Comparison of ENCODE assay signal across 15 mouse cellular contexts in genomic region chr6:78757619-78758018, GRCm38 (mm10).
DNase-seq lines count a peak whose midpoint lies in the region.
"Had no signal": no experiment of that assay in that cellular context is flagged by ENCODE, and none has a peak within 500 bp of the region (broad histone marks: within the 10 kb centered on the region; RNA-seq: fewer than 3 reads in every experiment).

No protein-coding gene starts in this region.

- peak; percentile 1 to 3 for DNase-seq in kidney, postnatal 4 days
- no peak for DNase-seq in kidney, adult 9 months
- DNase-seq in A20 (ENCODE audit: low read depth, low spot score): peak; percentile 1
- DNase-seq in ES-CJ7 (ENCODE audit: low read depth, low spot score): peak; percentile 41
- DNase-seq in c-Kit-negative CD71-positive TER-119-positive erythroid progenitor cells, embryonic 14.5 days (ENCODE audit: low read depth, low spot score): peak; percentile 2
- DNase-seq in adrenal gland, postnatal 14 days: no peak
- DNase-seq in ovary, postnatal 10 days (ENCODE audit: low spot score): no peak
- DNase-seq: adrenal gland, postnatal 36 days; cerebellum, postnatal 10 days; embryo, embryonic 11 days; gastrocnemius, postnatal 10 days; heart, adult 18-20 months; kidney, postnatal 25 days; layer of hippocampus, postnatal 36 days; lung, postnatal 14 days had no signal

Comparison
In these comparisons a context has a peak if more than half of its experiments do, and no peak if none do; other contexts are left out.
1. DNase-seq: peak in kidney, postnatal 4 days (2 of 2), A20 (single experiment), ES-CJ7 (single experiment) and c-Kit-negative CD71-positive TER-119-positive erythroid progenitor cells, embryonic 14.5 days (single experiment); none in kidney, adult 9 months (single experiment), adrenal gland, postnatal 14 days (single experiment) and ovary, postnatal 10 days (single experiment).